Mouse (Mus musculus): Measurements from ENCODE around the gene Gabrg2. TPM values are rescaled to one million over a fixed set of nuclear protein-coding genes. Genes with fewer than 3 reads are reported as not detected.

Gene Gabrg2
- polyA plus RNA-seq (2014; fragmentation: Illumina TruSeq; extraction: RNeasy Lipid Tissue Mini Kit (QIAGEN cat#74804); ENCODE audit: low read depth, low replicate concordance), result not detected

GRCm38 (mm10) chr11:42000190-42001098 is at the start of gene Gabrg2:
Gene Gabrg2, minus strand, starts transcription at chr11:42000857.

Other genes with a start within 250 kb of the Gabrg2 start
- gene Gabra1, start 182.1 kb upstream of the Gabrg2 start, polyA plus RNA-seq (2014; fragmentation: Illumina TruSeq; extraction: RNeasy Lipid Tissue Mini Kit (QIAGEN cat#74804); ENCODE audit: low read depth, low replicate concordance), result not detected

All from adipose tissue, adult 10 weeks (tissue).